Mouse (Mus musculus): Measurements from ENCODE around the gene Bak1.

The Bak1 gene

DNA sequence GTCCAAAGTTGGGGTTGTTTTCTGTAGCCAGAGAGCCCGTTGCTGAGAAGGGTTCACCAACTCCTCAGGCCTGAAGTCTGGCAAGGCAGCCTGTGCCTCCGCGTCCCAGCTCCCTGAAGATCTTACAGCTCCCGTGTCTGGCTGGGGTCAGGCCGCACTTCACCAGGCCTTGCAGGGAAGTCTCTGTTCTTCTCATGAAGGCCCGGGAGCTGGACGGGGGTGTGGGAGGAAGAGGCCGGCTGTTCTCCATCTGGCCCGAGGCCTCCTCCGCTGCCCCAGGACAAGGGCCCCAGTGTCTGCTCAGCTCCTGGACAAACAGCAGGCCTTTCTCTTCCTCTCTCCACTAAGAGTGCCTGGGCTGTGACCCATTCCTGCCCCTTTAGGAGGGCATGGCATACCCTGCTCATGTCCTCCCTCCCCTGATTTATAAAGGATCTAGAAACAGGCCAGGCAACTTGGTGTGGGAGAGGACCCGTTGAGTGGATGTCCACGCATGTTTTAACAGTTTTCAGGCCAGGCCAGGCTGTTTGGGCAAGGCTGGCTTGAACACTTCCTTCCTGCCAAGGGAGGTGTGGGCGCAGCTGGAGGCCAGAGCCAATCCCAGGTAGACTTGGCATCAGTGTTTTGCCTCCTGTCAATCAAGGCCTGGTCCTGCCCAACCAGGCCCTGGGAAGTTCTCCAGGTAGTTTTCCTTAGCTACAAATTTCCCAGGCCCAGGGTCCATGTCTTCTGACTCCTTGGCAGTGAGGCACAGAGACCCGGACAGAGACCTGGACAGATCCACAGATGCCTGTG, 19.8 kb upstream of the Bak1 start:
- no peak for DNase-seq (ENCODE audit: low spot score in 2 of 2)

DNA sequence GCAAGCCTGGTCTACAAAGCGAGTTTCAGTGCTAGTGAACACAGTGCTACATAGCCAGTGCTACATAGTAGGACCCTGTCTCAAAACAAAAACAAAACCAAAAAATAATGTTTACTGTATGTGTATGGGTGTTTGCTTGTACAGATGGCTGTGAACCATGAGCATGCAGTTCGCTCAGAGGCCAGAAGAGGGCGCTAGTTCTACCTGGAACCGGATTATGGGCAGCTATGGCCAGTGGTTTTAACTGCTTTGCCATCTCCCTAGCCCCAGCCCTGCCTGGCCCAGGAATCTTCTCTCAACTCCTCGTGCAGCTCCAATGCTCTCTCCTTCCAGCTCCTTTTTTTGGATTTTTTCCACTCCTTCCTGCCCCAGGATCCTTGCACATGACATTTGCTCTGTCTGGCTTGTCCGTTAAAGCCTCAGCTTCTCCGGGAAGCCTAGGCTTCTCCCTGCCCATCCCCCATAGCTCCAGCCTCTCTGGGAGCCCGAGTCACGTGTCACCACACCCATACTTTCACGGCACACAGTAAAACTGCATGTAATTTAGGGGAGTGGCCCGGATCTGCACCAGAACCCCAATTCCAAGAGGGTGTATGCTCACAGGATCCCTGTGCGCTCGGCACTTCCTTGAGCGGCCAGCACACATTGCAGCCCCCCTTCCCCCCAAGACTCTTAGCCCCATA, 19.1 kb upstream of the Bak1 start:
- no peak for DNase-seq (ENCODE audit: low spot score in 2 of 2)

DNA sequence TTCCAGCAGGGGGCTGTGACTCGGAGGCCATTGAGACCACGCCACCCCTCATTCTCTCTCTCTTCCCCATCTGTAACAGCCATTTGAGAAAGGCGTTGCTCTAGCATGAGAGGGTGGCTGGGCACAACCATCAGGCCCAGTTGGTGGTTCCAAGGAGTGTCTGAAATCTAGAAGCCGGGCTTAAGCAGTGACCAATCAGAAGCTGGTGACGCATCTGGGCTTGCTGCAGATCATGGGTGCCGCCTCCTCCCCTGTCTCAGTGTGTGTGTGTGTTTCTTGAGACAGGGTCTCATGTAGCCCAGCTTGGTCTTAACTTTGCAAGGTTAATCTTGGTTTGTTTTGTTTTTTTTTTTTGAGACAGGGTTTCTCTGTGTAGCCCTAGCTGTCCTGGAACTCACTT, 16.4 kb upstream of the Bak1 start:
- no peak for DNase-seq (ENCODE audit: low spot score in 2 of 2)

DNA sequence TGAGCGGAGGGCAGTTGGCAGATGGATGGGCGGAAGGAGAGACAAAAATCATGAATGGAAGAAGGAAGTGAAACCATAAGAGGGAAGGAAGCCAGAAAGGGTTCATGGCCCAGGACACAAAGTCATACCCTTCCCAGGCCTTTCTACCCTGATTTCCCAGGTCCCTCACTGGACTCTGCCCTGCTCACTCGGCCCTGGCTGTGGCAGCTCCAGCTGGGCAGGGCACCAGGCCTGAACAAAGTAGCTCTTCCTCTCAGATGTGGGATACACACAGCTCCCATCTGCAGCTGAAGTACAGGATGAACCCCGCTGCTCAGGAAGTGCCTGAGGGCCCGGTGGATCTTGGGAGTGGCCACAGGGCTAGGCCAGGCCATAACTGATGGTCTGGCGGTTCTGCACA, 14.0 kb upstream of the Bak1 start:
- DNase-seq (ENCODE audit: low spot score in 2 of 2), result no peak

DNA sequence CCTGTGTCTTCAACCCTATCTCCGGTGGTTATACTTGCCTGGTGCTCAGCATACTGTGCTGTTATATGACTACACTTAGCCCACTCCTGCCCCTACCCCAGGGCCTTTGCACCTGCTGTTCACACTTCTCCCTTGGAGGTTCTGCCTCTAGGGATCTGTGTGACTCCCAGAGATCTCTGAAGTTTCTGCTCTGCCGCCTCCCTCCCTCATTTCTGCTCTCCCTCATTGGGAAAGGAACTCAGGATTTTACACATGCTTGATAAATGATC, 12.9 kb upstream of the Bak1 start:
- no peak for DNase-seq (ENCODE audit: low spot score in 2 of 2)

DNA sequence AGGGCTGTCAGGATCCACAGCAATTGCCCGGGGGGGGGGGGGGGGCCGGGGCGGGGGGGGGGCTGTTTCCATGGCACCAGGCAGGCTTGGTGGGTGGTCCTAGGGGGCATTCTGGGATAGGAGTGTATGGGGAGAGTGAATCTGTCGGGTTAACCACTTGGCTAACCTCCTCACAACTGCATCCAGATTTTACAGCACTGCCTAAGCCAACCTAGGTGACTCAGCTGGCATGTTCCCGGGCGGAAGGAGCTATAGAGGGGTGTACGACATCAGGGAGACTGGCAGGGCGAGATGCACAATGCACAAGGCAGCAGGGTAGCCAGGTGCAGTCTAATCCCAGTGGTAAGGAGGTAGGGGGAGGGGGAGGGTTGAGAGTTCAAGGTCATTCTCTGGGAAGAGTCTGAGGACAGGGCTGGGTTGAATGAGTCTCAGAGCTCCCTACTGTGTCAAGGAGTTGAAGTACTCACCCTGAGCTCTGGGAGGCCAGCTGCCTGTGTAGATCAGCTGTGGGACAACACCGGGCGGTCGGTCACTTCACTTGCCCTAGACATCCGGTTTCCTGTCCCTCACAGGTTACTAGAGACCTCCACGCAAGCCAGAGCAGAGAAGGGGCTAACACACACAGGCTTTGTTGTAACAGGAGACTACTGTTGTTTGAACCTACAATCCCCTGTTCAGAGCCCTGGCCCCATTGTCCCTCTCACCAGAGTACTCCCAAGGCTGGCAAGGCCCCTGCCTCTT, 12.4 kb upstream of the Bak1 start:
- DNase-seq (ENCODE audit: low spot score in 2 of 2), result no peak

DNA sequence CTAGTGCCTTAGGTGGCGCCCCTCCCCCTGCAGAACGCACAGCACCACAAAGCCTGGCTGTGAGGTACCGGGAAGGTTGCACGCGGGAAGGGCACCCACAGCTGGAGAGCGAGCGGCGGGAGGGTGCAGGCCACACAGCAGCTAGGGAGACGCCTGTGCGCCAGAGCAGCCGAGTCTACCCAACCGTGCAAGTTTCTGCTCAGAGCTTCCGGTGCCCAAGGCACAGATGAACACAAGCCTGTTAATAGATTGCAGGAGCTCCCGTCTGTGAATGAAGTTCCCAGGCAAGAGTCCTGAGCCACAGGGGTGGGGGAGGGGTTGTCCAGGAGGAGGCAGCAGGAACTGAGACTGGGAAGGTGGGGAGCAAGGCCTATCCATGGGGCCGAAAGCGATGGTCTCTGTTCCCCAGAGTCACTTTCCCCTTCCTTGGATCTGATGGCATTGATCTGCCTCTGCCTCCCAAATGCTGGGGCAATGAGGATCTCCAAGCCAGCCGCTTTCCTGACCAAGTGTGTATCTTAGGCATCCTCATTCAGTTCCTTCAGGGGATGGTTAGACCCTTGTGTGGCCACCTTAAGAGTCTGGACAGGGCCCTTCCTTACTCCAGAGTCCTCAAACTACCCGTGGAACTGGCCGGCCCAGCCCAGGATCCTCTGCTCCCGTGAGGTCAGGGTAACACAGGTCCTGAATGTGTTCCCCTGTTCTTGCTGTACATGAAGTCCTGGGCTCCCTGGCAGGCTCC, 11.7 kb upstream of the Bak1 start:
- no peak for DNase-seq (ENCODE audit: low spot score in 2 of 2)

DNA sequence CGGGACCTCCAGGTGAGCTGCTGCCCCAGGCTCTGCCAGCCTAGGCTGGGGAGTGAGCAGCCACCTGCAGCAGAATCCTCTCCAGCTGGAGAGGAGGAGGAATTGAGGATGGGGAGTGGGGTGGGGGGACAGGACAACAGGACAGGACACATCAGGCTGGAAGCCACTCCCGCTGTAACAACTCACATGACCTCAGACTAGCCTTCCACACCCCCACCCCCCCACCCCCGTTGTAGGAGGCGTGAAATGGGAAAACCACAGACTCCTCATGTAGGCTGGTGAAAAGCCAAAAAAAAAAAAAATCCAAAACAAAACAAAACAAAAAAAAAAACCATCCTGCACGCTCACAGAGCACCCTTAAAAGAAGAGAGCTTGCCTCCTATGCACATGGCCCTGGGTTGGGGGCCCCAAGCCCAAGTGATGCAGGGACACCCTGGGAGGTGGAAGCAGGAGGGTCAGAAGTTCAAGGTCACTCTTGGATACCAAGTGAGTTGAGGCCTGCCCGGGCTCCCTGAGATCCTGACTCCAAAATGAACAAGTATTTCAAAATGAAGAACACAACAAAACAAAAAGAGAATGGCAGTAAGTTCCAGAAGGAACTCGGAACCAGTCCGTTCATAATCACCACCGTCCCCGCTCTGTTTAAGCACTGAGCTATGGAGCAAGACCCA, 10.8 kb upstream of the Bak1 start:
- no peak for DNase-seq (ENCODE audit: low spot score in 2 of 2)

DNA sequence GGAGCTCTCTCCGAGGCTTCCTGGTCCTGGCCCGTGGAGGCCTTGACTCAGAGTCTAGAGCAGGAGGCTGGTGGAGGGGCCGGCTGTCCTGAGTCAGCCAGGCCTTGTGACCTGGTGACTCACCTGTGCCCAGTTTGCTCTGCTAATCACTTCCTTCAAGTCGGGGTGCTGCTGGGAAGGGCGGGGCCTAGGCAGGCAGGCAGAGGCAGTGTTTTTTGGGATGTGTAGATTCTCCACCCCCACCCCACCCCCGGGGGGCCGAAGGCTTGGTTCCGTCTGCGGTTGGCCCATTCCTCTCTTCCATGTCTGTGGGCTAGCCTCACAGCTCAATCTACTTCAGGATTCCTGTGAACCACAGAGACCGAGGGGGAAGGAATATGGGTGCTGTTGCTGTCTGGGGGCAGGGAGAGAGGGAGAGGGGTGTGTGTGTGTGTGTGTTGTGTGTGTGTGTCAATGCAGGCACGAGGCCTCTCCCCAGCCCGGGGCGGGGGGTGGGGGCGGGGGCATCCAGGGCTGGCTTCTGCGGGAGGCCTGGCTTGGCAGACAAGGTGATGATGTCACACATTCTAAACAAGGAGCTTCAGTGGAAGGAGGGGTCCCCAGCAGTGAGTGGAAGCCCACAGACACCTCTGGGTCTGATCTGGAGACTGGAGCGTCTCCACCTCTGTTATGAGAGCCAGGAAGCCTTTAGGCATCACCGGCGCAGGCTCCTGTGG, 9.7 kb upstream of the Bak1 start:
- DNase-seq (ENCODE audit: low spot score in 2 of 2), result no peak

DNA sequence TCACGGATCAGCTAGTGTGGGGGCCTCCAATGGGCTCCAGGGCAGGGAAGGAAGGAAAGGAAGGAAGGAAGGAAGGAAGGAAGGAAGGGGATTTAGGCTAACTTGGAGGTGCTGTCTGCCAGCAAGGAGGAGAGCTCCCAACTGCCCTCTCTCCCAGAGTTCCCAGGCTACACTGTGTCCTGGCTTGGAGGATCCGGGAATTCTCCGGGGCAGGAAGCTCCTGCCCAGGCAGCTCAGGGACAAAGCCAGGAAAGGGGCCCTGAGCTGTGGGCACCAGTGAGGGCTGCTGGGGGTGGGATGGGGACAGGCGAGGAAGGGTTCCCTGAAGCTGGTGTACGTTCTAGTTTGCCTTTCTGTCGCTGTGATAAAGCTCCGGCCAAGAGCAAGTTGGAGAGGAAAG, 7.7 kb upstream of the Bak1 start:
- no peak for DNase-seq (ENCODE audit: low spot score in 2 of 2)

DNA sequence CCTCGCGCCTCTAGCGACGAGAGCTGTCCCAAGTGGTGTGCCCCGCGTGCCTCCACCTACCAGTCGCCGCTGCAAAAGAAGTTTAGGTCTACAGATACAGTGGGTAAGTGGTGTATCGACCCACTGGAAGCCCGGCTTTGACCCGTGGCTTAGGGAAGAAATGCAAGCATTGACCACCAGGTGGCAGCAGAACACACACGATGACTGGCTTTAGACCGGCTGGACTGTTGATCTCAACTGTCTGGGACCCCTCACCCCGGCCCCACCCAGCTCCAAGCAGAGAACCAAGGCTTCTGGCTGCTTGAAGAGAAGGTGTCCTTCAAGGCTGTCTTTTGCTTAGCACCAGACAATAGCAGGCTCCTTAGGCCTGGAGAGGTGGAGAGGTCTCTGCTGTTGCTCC, 4.1 kb upstream of the Bak1 start:
- peak in 1 of 2 experiments; percentile 74 for DNase-seq (ENCODE audit: low spot score in 2 of 2)

DNA sequence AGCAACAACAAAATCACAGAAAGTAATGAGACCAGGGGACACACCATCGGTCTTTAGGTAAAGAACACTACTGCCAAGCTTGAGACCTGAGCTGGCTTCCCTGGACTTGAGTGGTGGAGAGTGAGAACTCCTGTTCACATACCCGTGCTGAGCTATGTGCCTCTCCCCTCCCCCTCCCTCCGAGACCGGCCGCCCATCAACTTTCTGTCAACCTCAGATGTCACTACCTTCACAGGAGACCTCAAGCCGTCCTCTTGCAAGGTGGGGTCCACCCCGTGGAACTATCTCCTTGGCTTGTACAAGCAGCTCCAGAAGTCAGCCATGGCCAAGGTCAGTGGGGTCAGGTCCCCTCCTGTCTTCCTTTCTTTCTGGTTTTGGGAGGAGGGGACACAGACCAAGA, 3.5 kb upstream of the Bak1 start:
- DNase-seq (ENCODE audit: low spot score in 2 of 2), result no peak

DNA sequence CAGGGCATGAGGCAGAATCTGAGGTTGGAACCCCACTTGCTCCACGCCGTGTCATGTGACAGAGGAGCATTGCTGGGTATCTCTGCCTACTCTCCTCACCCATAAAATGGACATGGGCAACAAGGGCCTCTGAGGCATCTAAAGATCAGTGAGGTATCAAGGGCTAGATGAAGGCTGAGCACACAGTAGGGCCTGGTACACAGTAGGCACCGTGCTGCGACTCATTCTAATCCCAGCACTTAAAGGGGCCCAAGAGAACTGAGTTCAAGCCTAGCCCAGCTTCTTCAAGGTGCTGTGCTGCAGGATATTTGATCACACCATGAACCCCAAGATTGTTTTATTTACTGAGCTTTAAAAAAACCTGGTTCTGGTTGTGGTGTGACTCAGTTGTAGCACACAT, 2.1 kb upstream of the Bak1 start:
- DNase-seq (ENCODE audit: low spot score in 2 of 2), result no peak

DNA sequence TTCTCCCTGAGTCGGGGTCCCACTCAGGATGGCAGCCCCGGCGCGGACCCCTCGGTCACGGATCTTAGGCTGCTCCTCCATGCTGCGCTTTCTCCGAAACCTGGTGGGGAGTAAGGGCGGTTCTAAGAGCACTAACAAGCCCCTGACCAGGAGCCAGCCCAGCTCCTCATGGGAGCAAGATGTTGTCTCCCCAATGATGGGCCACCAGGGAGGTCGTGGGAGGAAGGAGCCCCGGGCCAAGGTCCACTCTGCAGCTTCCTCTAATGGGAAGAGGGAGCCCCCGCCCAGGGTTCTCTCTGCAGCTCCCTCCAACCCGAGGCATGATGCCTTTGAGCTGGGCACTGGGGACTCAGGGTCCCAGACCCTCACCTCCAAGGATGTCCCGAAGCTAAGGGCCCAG, 622 bp upstream of the Bak1 start:
- no peak for DNase-seq (ENCODE audit: low spot score in 2 of 2)

DNA sequence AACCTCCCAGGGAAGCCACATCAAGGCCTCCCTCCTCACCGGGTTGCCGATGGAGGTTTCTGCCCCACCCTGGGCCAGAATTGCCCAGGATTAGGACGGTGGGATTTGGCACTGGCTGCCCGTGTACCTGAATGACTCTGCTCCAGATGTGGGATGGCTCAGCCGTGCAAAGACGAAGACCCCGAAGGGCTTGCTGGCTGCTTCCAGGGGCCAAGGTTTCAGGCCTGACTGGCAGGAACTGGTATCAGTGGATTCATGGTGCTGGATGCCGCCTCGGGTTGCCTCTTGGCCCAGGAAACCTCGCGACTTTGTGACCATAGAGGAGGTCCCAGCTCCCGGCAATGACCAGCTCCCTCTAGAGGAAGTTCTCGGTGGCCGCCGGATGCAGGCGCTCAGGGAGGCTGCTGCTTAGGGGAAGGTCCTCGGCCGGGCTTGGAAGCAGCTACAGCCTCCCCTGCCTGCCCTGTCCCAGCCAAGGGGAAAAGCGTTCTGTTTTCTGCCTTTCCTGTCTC, 469 bp downstream of the Bak1 start:
- DNase-seq (ENCODE audit: low spot score in 2 of 2), result peak; percentile 82 to 86

DNA sequence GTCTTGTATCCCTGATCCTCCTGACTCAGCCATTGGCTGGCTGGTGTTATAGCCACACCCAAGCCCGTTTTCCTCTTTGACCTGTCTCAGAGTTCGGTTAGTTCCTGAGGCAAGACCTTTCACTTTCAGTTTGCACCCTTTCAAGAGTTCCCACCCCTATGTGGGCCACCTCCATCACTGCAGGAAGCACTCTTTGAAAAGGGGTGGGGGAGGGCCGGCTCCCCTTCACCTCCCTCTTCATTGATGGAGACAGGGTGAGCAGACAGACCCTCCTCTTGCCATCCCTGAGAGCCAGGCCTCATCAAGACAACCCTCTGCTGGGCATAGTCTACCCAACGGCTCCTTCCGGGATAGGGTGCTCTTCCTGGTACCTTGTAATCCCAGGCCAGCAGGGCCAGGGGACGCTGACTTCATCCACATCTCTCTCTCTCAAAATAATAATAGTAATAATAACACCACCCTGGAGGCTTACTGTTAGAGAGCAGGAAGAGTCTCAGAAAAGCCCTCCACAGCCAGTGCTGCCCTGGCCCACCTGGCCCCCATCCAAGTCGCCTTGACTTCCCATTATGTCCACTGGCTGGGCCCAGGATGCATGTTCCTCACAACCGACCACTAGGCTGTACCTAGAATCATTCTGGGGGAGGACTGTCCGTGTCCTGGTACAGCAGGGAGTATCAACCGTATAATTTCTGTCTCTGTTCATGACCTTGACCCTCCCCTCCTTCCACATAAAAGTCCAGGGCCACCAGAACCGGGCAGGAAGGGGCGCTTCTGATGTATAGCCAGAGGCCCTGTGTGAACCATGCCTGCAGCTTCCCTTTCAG, 1.1 kb downstream of the Bak1 start:
- peak in 1 of 2 experiments; percentile 42 for DNase-seq (ENCODE audit: low spot score in 2 of 2)

DNA sequence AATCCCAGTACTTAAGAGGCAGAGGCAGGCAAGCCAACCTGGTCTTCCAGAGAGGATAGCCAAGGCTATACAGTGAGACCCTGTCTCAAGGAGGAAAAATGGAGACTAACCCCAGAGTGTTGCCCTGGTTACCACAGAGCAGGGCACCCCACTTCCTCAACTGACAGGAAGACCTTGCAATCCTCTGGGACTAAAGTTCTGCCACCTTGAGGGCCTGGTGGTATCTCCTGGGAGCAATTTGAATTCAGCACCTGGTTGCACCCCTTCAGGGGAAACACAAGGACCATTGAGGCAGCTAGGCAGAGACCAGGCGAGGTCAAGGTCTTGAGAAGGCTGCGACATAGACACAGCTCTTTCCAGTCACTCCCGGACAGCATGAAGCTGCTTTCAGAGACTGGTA, 2.9 kb downstream of the Bak1 start:
- no peak for DNase-seq (ENCODE audit: low spot score in 2 of 2)

DNA sequence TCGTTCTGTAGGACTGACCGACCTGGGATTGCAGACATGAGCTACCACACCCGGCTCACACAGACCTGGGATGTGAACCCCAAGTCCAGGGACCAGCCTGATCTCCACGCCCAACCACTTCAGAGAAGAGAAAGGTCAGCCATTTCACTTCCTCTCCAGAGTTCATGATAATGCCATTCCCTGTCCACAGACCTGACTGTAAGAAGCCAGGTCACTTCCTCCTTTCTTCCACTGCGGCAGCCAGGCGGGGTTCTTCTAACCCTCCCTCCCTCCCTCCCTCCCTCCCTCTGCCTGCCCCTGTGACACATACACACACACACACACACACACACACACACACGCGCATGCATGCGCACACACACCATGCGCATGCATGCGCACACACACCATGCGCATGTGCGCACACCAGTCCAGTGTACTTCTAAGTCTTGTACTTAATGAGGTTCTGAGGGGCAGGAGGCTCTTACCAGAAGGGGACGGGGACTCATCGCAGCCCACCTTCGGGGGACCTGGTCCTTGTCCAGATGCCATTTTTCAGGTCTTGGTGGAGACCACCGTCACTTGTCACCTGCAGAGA, 3.4 kb downstream of the Bak1 start:
- no peak for DNase-seq (ENCODE audit: low spot score in 2 of 2)

DNA sequence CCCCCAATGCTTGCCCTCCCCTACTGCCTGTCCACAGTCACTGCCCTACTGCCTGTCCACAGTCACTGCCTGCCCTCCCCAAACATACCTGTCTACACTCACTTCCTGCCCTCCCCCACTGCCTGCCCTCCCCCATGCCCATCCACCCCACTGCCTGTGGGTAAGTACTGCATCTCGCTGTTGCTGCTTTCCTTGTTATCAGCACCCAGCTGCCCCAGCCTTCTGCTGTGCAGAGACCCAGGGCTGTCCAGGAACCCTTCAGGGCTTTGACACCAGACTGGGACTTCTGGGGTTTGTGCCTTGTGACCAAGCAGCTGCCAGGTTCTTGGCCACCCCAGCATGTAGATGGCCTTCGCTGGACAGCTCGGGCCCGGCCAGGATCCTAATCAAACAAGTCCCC, 5.5 kb downstream of the Bak1 start:
- DNase-seq (ENCODE audit: low spot score in 2 of 2), result no peak

DNA sequence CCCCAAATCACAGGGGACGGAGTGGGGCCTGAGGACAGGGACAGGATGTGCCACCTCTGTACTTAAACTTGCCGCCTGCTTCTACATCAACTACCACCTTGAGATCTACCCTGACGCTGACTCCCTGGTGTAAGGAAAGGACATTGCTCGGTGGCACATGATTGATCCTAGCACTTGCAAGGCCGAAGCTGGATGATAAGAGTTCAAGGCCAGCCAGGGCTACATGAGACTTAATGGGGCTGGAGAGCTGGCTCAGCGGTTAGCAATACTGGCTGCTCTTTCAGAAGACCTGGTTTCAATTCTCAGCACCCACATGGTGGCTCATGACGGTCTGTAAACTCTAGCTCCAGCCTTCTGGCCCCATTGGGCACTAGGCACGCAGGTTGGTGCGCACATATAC, 7.1 kb downstream of the Bak1 start:
- no peak for DNase-seq (ENCODE audit: low spot score in 2 of 2)
